Mouse (Mus musculus) bone marrow, adult 2 months (tissue): ENCODE measurements around the gene Dao.

Experiments
- CTCF ChIP-seq: fragments of 200-500 bp; IDR thresholded peaks from 2 replicates; pipeline ENCODE4 v1.5.1; 2011; ENCODE audit warnings: low read length, control low read depth; ENCODE audit not compliant: control insufficient read depth, insufficient read depth
- POLR2A ChIP-seq: fragments of 200-500 bp; IDR thresholded peaks from 2 replicates; pipeline ENCODE4 v1.6.1; 2011; ENCODE audit warnings: low read depth, mild to moderate bottlenecking, control low read depth, low read length, borderline replicate concordance; ENCODE audit not compliant: control insufficient read depth

DNA sequence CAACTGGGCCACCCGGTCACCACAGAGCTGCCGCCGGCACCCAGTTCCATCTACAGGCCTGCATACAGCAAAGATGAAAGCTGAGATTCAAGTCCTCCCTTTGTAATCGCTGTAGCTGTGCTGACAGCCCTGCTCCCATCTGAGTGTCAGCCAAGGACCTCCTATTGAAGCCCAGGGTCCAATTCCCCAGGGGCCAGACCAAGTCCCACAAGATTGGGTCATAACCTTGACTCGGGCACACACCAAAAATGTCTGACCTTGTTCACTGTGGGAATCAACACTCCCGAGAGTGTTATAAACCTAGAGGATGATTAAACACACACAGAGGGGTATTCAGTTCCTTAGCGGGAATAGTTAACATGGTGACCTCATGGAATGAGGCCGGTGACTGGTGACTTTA, 21.7 kb upstream of the Dao start:
- TF ChIP-seq POLR2A = no peak
- no peak for TF ChIP-seq CTCF
